Mouse (Mus musculus) frontal cortex, adult 2 months (tissue): ENCODE measurements around the gene Il1rap. TPM values are rescaled to one million over a fixed set of nuclear protein-coding genes. Genes with fewer than 3 reads are reported as not detected.
A peak's percentile ranks its signal among the peaks of the same experiment; 100 is the strongest.

Source experiments
- DNase-seq, 2 experiments: peaks; one replicate each; pipeline ENCODE4 v3.0.0; 2022; ENCODE audit warnings: low spot score in 1 of 2; ENCODE audit errors: extremely low spot score in 1 of 2
- polyA plus RNA-seq: library from polyadenylated mRNA; depleted of rRNA; stranded (reverse); fragments of >200 nt; gene quantifications from 2 replicates; pipeline ENCODE4 v1.2.3, GENCODE M21; 2012

Gene Il1rap
- polyA plus RNA-seq, 1 experiment: 20.3 TPM

DNA sequence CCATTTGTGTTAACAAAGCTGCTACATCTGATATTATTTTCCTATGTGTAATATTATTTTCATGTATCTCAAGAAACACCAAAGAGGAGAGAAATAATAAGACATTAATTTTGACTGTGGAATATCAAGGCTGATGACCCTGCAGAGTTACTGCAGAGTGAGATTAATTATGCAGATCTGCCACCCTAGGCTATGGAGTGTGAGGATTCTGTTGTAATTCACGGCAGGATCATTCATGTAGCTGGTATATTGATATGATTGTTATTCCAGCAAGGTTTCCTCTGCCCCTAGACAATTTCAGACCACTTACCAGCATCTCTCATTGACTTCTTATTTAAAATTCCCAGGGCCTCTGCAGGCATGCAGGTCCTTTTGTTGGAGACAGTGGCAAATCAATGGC, 29.0 kb downstream of the Il1rap start:
- no peak for DNase-seq

DNA sequence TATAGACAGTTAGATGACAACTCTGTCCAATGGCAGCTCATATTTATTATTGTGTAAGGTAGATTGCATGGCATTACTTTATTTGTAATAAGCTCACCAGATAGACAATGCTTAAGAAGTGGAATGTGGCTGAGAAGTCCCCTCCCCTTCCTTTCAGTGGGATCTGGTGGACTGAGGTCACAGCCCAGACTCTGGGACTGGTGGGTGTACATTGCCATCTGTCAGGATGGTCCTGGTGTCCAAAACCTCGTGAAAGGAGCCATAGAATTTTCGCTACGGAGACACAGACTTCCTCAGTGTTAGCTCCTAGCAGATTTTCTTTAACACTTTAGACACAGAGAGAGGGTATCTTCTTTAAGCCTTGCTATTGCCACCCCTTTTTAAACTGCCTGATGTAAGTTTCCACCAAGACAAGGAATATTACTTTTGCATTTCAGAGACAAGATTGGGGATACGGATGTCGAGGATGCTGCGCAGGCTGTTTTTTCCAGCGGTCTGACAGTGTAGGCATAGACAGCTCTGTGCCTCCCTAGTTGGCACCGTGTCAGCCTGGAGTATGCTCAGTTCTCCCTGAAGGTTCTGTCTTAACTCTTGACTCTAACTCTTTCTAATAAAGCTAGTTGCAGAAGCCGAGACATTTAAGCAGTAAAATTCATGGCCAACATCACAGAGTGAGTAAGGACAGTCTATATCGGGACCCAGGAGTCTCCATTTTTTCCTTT, 31.2 kb downstream of the Il1rap start:
- peak in 1 of 2 experiments; percentile 51 for DNase-seq

DNA sequence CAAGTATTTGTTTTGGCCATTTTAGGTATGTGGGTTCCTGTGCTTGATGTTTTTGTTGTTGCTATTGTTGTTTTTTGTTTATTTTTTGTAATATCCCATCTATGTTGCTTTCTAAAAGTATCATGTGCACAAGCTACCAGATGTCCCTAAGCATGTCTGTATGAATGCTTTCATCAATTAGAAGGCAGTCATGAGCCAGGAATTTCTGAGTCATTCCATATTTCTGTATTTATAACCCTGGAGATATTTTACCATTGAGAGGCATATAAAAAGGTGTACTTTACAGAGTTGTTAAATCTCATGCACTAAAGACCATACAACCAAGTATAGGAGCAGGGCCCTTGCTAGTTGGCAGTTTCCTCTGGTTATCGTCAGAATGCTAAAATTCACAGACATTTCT, 41.6 kb downstream of the Il1rap start:
- no peak for DNase-seq

DNA sequence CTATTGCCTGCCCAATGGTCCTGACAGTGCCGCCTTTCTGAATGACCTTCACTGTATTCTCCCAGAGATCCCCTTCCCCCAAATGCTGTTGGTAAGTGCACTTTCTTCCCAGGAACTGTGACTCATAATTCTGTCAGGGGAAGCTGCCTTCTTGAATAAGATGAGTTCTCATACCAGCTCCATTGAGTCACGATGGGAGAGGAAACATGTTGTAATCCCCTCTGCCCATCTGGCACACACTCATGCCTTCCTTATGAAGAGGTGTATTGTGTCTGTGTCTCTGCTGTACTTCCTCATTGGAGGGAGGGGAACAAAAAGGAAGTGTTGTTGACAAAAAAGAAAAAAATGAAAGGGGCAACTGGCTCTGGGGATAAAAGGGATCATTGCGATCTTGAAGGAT, 44.6 kb downstream of the Il1rap start:
- no peak for DNase-seq

DNA sequence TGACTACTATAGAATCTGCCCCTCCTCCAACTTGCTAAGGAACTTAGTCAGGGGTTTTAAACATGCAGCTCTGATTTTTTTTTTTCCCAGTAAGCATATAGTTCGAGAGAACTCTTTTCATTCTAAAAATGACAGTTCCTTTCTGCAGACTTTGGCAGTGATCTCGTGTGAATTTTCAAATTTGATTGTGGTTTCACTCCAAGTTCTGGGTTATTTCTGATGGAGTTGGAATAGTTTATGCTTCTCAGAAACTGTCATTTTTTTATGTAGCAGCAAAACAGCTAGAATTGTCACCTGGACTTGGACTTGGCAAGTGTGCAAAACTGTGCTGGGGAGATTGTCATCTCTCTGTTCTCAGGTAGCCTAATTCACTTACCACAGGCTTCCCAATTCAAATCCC, 53.3 kb downstream of the Il1rap start:
- peak in 1 of 2 experiments; percentile 37 for DNase-seq

DNA sequence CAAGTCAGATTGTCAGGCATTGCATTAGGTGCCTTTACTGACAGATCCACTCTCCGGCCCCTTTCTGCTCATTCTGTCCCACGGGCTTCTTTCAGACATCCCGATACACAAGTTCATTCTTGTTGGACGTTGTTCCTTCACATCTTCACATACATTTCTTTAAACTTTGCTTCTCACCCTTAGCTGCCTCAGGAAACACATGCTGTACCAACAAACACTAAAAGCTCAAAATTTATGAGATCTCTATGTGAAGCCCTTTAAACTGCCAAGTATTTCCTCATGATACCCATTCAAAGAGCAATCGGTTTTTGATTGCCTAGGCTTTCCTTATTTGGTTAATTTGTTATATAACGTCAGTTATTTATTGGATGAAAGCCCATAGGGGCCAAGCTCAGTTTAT, 61.6 kb downstream of the Il1rap start:
- DNase-seq: no peak

DNA sequence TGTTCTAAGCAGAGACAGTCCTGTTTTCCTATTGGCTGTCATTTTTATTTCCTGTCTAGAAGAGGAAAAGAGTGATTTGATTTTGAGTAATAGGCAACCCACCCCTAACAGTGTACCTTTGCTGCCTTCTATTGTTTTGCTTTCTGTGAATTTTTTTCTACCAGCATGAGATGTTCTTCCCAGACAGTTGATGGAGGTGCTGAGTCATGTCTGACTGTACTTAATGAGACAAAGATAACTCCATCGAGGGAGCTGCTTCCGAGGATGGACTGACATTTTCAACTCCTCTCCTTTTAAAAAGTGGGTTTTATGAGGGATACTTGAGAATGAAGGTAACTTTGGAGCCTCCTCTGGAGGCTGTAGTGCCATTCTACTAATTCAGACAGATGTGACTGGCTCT, 64.6 kb downstream of the Il1rap start:
- DNase-seq: peak in 1 of 2 experiments; percentile 28

DNA sequence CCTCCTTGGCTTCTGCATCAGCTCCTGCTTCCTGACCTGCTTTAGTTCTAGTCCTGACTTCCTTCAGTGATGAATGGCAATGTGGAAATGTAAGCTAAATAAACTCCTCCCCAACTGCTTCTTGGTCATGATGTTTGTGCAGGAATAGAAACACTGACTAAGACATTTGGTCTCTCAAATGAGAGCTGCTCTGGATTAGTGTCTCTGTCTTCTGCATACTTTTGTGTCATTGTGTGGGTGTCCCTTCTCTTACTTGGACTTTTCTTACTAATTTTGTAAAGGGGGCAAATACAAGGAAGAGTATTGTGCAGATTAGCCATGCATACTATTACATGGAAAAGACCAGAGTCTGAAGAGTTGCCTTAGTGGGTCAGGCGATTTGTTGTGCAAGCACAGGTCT, 65.5 kb downstream of the Il1rap start:
- peak in 1 of 2 experiments; percentile 17 for DNase-seq

DNA sequence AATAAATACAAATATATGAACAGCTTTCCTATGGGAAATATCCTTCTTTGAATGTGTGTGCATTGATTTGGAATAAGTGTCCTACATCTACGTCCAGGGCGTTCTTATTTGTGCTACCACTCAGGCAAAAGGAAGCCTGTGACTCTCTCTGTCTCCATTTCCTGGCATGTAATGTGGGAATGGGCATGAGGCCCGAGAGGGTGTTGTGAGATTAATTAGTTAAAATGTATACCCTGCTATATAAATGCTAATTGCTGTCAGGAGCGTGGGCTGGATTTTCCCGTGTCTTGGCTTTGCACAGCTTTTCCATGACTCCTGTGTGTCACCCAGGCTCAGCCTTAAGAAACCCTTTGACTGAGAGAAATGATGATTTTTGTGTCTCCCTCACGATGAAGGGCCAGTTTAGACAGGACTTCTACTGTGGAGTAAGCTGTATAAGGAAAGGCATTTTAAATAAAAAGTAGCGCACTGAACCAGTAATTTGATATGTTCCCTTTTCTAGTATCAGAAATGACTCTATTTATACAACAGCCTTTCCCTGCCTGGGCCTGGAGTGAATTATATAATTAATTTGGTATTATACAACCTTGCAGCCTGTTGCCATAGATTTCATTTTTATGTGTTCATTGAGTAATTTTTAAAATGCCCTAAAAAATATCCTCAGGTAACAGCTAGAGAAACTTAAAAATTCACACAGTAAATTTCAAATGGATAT, 81.4 kb downstream of the Il1rap start:
- peak in 1 of 2 experiments; percentile 27 for DNase-seq

DNA sequence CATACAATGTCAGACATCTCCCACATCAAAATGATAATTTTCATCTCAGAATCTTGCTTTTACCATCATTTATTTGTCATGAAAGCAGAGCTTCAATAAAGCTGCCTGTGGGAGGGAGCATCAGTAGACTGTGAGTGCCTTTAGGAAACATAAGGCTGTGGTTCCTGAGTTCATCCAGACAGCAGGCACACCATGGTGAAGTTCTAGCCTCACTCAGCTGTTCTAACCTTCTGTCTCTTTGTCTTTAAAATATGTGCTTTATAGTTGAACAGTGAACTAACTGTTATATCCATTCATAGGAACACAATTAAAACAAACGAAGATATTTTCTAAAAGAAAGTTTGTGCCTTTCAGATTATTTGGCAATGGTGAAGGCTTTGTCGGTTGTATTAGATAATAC, 84.9 kb downstream of the Il1rap start:
- no peak for DNase-seq

DNA sequence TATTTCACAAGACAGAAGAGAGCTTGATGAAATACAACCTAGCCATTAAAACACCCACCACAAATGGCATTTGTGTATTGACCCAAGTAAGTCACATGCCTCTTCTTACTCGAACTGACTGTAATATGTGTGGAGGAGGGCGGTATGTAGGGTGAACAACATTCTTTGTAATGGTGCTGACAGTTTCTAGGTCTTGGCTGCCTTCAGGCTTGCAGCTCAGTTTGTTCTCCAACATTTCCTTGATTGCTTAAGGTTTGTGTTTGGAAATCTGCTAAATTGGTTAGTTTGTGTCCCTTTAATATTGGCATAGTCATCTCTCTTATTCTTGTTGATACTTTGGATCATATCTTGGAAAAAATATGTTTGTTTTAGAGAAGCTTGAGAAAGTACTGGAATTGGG, 87.6 kb downstream of the Il1rap start:
- no peak for DNase-seq

DNA sequence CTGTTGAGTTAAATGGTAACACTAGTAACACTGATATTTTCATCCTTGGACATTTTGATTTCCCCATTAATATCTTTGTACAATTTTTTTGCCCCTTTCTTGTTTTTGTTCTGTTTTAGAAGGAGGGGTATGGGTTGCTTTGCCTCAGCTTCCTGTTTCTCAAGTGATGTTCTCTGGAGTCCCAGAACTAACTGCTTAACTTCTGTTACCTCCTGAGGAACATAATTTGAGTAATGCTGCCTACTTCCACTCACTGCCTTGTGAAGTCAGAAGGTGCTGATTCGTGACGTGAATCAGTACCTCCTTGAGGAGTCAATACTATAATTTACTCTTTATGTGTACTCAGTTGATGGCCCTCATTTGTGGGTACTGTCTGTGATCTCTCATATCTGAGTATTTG, 98.9 kb downstream of the Il1rap start:
- no peak for DNase-seq

DNA sequence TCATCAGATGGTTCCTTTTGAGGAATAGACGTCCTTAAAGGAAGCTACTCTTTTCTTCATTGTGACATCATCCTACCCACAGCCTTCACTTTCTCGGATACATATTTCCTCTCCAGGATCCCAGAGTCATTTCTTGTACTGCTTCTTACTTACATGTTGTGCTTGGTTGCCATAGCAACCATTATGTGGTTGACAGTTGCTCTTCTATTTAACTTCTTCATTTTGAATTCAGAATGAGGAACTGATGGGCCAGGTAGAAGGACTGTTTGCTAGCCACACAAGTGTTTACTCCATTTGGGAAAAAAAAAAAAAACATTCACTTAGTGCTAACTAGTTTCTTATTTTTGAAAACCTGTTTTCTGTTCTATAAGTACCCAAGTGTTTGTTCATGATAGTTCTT, 108.3 kb downstream of the Il1rap start:
- DNase-seq: no peak

DNA sequence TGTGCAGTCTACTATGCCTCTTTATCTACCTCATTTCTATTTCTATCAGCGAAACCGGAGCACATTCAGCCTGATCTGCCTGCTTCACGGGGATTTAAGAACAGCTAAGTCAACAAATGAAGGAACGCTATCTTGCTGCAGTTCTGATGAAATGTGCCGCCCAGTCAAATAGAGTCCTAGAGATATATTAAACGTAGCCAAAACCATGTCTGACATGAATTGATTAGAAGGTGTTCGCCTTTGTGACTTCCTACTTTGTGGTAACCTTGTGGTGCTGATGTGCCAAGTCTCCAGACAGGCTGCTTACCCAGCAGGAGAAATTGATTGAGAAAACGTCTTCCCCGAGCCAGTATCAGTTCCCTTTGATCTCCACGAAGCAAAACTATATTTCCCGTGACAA, 109.8 kb downstream of the Il1rap start:
- DNase-seq: no peak

DNA sequence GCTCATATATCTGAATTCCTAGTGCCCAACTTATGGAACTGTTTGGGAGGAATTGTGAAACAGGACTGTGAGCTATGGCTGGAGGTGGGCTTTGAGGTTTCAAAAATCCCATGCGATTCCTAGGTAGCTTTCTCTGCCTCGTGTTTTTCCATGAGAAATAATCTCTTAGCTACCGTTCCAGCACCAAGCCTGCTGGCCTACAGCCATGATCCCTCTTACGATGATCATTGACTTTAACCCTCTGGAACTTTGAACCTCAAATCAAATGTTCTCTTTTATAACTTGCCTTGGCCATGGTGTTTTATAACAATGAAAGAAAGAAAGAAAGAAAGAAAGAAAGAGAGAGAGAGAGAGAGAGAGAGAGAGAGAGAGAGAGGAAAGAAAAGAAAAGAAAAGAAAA, 116.6 kb downstream of the Il1rap start:
- no peak for DNase-seq

DNA sequence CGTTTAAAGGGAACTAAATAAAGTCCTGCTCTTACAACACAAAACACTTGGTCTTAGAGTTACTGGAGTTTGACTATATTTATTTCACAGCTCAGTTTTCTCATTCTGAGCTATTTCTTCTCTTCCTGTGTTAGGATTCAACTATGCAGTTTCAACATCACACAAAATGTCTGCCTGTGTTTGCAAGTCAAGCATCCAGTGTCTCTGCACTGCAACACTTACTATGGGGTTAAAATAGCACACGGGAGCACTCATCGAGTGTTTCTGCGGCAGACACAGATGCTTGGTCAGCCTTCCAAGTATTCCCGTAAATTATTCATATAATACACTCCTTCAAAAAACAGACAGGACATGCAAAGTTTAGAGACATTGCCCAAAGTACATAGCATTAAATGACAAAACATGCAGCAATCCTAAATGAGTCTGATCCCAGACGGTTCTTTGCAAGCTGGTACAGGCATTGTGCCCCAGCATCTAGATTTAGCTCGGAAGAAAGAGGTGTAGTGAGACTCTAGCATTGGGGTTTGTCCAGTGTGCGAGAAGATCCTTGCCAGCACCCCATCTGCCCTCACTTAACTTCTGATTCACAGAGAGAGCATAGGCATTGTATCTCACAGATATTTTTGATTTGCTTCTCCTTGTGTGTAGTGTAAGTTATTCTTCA, 119.1 kb downstream of the Il1rap start:
- peak in 1 of 2 experiments; percentile 11 for DNase-seq

DNA sequence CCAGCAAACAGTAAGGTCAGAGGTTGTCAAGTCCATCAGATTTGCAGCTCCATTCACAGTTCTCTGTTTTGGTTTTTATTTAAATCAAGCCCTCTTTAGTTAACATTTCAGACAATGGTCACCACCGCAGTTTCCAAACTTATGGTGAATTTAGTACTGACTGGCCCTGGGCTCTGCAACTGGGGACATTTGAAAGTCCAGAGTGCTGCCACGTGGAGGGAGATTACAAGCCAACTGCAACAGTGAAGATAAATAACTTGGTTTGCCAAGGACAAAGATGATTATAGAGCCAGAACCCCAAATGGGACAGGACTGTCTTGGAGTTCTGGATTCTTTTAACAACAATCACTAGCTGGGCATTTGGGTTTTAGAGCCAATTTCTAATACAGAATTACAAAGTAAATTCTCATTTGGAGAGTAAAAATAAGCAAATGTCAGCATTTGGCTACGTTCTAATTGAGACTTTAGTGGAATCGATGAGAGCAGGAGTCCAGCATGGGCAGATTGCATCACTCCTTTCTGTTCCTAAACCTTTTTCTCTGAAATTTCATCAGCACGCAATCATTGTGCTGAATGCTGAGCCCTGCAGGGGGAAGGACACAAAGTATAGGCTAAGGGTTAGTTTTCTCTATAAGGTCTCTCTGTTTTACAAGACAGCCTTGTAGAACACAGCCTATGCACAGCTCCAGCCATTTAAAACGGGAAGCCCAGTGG, 124.3 kb downstream of the Il1rap start:
- DNase-seq: no peak

DNA sequence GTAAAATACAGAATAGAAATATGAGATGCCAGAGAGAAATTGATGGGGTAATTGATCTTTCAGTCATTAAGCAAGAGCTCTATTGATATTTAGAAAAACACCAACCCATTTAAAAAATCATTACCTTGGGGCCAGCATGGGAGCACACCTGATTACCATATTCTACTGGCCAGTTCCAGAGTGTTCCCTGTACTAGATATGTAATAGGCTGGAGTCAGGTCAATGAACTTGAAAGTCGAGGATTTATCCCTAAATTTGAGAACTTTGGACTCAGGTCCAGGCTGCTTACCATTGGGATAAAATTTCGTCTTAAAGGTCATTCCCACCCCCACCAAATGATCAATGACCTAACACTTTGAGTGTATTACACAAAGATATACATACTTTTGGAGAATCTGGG, 125.0 kb downstream of the Il1rap start:
- DNase-seq: no peak

DNA sequence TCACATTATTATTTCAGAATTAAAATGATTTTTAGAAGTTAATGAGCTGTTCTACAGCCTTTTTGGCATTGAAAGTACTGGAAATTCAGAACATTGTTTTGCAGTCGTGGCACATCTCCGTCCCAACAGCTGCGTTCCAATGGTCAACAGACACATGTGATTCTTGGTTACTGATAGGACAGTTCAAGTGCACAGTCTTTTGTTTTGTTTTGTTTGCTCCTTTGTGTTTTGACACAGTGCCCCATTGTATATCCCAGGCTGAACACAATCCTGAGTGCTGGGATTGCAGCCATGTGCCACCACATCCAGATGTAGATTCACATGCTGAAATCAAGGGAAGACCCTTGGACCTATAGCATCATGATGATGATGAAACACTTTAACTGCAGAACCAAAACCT, 129.4 kb downstream of the Il1rap start:
- DNase-seq: peak; percentile 15 to 16

DNA sequence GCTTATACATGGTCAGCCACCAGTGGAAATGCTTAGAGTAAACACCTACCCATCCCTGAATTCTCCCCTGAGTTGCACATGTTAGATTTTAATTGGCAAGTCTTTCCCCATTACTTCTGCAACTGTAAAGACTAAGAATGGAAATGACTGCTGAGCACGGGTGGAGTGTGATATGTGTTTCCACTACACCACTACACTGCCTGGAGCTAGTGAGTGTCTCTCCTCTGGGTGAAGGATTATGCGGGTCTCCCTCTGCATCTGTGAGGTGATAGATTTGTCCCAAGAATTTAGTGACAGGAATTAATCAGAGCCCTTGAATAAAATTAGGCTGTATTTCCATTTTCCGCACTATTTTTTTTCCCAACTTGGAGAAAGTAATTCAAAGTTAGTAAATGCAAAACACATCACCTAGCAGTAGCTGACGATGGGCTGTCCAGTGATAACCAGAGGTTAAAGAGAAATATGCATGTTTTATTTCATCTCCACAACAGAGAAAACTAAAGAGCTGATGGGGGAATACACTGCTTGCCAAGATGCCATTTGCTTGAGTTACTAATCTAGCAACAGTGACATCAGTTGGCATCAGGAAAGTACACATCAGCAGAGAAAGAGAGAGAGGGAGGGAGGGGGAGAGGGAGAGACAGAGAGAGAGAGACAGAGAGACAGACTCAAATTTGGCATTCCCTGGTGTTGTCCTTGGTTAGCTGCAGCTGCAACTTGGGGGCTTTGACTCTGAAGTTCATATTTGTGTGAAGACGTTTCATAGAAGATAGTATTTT, 132.2 kb downstream of the Il1rap start:
- DNase-seq: peak in 1 of 2 experiments; percentile 11
